ENCODE assay signal across 13 mouse cellular contexts in the genomic region with DNA sequence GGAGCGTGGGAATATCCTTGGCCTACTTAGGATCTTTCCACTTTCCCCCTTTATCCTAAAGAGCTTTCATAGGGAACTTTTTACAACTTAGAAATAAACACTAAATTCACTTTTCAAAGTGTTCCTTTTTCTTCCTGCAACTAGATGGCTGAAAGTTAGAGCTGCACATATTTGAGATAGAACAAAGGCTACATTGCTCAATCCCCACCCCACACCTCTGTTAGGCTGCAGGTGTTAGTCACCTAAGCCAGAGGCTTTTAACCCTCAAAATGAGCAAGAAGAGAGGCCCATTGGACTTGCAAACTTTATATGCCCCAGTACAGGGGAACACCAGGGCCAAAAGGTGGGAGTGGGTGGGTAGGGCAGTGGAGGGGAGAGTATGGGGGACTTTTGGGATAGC. TPM values are rescaled to one million over a fixed set of nuclear protein-coding genes. Genes with fewer than 3 reads are reported as not detected.
"Had no signal": no experiment of that assay in that cellular context is flagged by ENCODE, and none has a peak within 500 bp of the region (broad histone marks: within the 10 kb centered on the region; RNA-seq: fewer than 3 reads in every experiment).

No protein-coding gene starts in this region.

RNA-seq across cellular contexts. Expression of a gene that starts 4.4 kb away (rescaled TPM):
- polyA plus RNA-seq: neural tube, embryonic 13.5 days; neural tube, embryonic 14.5 days; neural tube, embryonic 15.5 days; small intestine, adult 2 months; spleen, adult 2 months; stomach, embryonic 14.5 days; stomach, embryonic 15.5 days; stomach, embryonic 16.5 days; stomach, postnatal 0 days; testis, adult 2 months; thymus, adult 2 months; thymus, postnatal 0 days; urinary bladder, adult 2 months had no signal

RNA-seq across cellular contexts. Expression of a gene that starts 15.1 kb away (rescaled TPM):
- polyA plus RNA-seq: neural tube, embryonic 13.5 days; neural tube, embryonic 14.5 days; neural tube, embryonic 15.5 days; small intestine, adult 2 months; spleen, adult 2 months; stomach, embryonic 14.5 days; stomach, embryonic 15.5 days; stomach, embryonic 16.5 days; stomach, postnatal 0 days; testis, adult 2 months; thymus, adult 2 months; thymus, postnatal 0 days; urinary bladder, adult 2 months had no signal

RNA-seq across cellular contexts. Expression of a gene that starts 35.1 kb away (rescaled TPM):
- polyA plus RNA-seq: neural tube, embryonic 13.5 days; neural tube, embryonic 14.5 days; neural tube, embryonic 15.5 days; small intestine, adult 2 months; spleen, adult 2 months; stomach, embryonic 14.5 days; stomach, embryonic 15.5 days; stomach, embryonic 16.5 days; stomach, postnatal 0 days; testis, adult 2 months; thymus, adult 2 months; thymus, postnatal 0 days; urinary bladder, adult 2 months had no signal

RNA-seq across cellular contexts. Expression of a gene that starts 42.2 kb away (rescaled TPM):
- polyA plus RNA-seq: neural tube, embryonic 13.5 days; neural tube, embryonic 14.5 days; neural tube, embryonic 15.5 days; small intestine, adult 2 months; spleen, adult 2 months; stomach, embryonic 14.5 days; stomach, embryonic 15.5 days; stomach, embryonic 16.5 days; stomach, postnatal 0 days; testis, adult 2 months; thymus, adult 2 months; thymus, postnatal 0 days; urinary bladder, adult 2 months had no signal

RNA-seq across cellular contexts. Expression of a gene that starts 54.6 kb away (rescaled TPM):
- polyA plus RNA-seq: neural tube, embryonic 13.5 days; neural tube, embryonic 14.5 days; neural tube, embryonic 15.5 days; small intestine, adult 2 months; spleen, adult 2 months; stomach, embryonic 14.5 days; stomach, embryonic 15.5 days; stomach, embryonic 16.5 days; stomach, postnatal 0 days; testis, adult 2 months; thymus, adult 2 months; thymus, postnatal 0 days; urinary bladder, adult 2 months had no signal
